Mouse (Mus musculus): ENCODE data around the gene Spata25. TPM values are rescaled to one million over a fixed set of nuclear protein-coding genes. Genes with fewer than 3 reads are reported as not detected.

The Spata25 gene
- polyA plus RNA-seq, 1 experiment, result 4.5 TPM

DNA sequence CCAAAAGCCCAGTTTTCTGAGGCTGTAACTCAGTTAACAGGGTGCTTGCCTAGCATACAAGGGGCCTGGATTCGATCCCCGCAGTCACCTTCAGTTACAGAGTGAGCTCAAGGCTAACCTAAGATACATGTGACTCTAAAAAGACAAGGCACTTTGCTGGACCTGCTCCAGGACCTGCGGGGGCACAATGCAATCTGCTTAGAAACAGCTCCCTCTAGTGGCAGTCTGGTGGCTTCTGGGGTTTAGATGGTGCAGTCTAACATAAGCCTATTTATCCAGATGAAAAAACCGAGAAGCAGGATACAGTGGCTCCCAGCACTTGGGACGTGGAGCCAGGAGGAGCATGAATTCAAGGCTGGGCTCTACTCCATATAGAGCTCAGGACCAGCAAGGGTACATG, 34.0 kb downstream of the Spata25 start:
- DNase-seq, result peak; percentile 72
- 45% methylated on average over 5 of the region's 5 CpGs for WGBS
- no peaks in the 10 kb centered on the region for H3K27me3 ChIP-seq (ENCODE audit: control insufficient read depth, insufficient read depth, low read length)
- no peak overlapping the region for H3K4me3 ChIP-seq (ENCODE audit: control insufficient read depth, insufficient read depth, low read length)
- H3K4me1 ChIP-seq (replicated peaks; ENCODE audit: control insufficient read depth, insufficient read depth, low read length), result no peaks in the 10 kb centered on the region
- H3K27ac ChIP-seq (ENCODE audit: control insufficient read depth, insufficient read depth, low read length), result no peak overlapping the region
- peaks cover 30% of the 10 kb centered on the region for H3K36me3 ChIP-seq (ENCODE audit: control insufficient read depth, insufficient read depth, low read length)
- TF ChIP-seq POLR2A (IDR thresholded peaks at IDR 0.05; ENCODE audit: control insufficient read depth, extremely low read depth, insufficient read depth, low read length, poor library complexity) (no peak), CTCF (IDR thresholded peaks at IDR 0.05; ENCODE audit: borderline replicate concordance, control insufficient read depth, extremely low read depth, insufficient read depth, low read length, poor library complexity) (peak; percentile 49; the same call in 1 of the 2 replicates)

- no peak overlapping the region for H3K27ac ChIP-seq (ENCODE audit: control insufficient read depth, insufficient read depth, low read length)
- no peaks in the 10 kb centered on the region for H3K4me1 ChIP-seq (replicated peaks; ENCODE audit: control insufficient read depth, insufficient read depth, low read length)
- H3K4me3 ChIP-seq (ENCODE audit: control insufficient read depth, insufficient read depth, low read length), result no peak overlapping the region
- TF ChIP-seq CTCF (IDR thresholded peaks at IDR 0.05; ENCODE audit: borderline replicate concordance, control insufficient read depth, extremely low read depth, insufficient read depth, low read length, poor library complexity) (no peak), POLR2A (IDR thresholded peaks at IDR 0.05; ENCODE audit: control insufficient read depth, extremely low read depth, insufficient read depth, low read length, poor library complexity) (no peak)
- H3K36me3 ChIP-seq (ENCODE audit: control insufficient read depth, insufficient read depth, low read length), result peaks cover 30% of the 10 kb centered on the region
- DNase-seq, result no peak
- 95% methylated on average over 2 of the region's 2 CpGs for WGBS
- no peaks in the 10 kb centered on the region for H3K27me3 ChIP-seq (ENCODE audit: control insufficient read depth, insufficient read depth, low read length)
Observed at GRCm38 (mm10) chr2:164793772-164794171, 34.6 kb downstream of the Spata25 start.

DNA sequence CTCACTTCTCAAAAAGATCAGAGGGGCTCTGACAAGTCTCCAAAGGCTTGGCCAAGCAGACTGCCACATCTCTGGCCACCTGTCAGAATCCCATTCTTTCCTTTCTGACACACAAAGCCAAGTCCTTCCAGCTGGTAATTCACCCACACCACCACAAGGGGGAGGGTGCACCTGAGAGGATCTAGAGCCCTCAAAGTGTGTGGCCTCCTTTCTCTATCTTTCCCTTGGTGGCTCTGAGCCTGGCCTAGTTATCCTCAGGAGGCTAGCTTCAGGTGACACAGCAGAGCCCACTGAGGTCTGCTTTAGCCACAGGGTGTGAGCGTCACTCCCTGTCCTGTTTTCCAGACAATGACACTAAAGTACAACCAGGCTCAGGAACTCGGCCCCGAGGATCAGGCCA, 35.1 kb downstream of the Spata25 start:
- H3K4me1 ChIP-seq (replicated peaks; ENCODE audit: control insufficient read depth, insufficient read depth, low read length), result no peaks in the 10 kb centered on the region
- peaks cover 30% of the 10 kb centered on the region for H3K36me3 ChIP-seq (ENCODE audit: control insufficient read depth, insufficient read depth, low read length)
- no peaks in the 10 kb centered on the region for H3K27me3 ChIP-seq (ENCODE audit: control insufficient read depth, insufficient read depth, low read length)
- no peak overlapping the region for H3K27ac ChIP-seq (ENCODE audit: control insufficient read depth, insufficient read depth, low read length)
- WGBS, result 99% methylated on average over 3 of the region's 3 CpGs
- no peak overlapping the region for H3K4me3 ChIP-seq (ENCODE audit: control insufficient read depth, insufficient read depth, low read length)
- DNase-seq, result peak; percentile 70
- TF ChIP-seq CTCF (IDR thresholded peaks at IDR 0.05; ENCODE audit: borderline replicate concordance, control insufficient read depth, extremely low read depth, insufficient read depth, low read length, poor library complexity) (no peak; the same call in 1 of the 2 replicates), POLR2A (IDR thresholded peaks at IDR 0.05; ENCODE audit: control insufficient read depth, extremely low read depth, insufficient read depth, low read length, poor library complexity) (no peak)

GRCm38 (mm10) chr2:164792400-164793190, 35.7 kb downstream of the Spata25 start:
- TF ChIP-seq POLR2A (IDR thresholded peaks at IDR 0.05; ENCODE audit: control insufficient read depth, extremely low read depth, insufficient read depth, low read length, poor library complexity), result no peak
- no peak for DNase-seq
- WGBS, result 97% methylated on average over 12 of the region's 12 CpGs
- no peaks in the 10 kb centered on the region for H3K4me1 ChIP-seq (replicated peaks; ENCODE audit: control insufficient read depth, insufficient read depth, low read length)
- no peak overlapping the region for H3K27ac ChIP-seq (ENCODE audit: control insufficient read depth, insufficient read depth, low read length)
- H3K36me3 ChIP-seq (ENCODE audit: control insufficient read depth, insufficient read depth, low read length), result peaks cover 27% of the 10 kb centered on the region
- H3K27me3 ChIP-seq (ENCODE audit: control insufficient read depth, insufficient read depth, low read length), result no peaks in the 10 kb centered on the region
- H3K4me3 ChIP-seq (ENCODE audit: control insufficient read depth, insufficient read depth, low read length), result no peak overlapping the region

GRCm38 (mm10) chr2:164791841-164792261, 36.5 kb downstream of the Spata25 start:
- 95% methylated on average over 18 of the region's 18 CpGs for WGBS
- Histone ChIP-seq H3K4me3 (ENCODE audit: control insufficient read depth, insufficient read depth, low read length) (no peak overlapping the region), H3K27me3 (ENCODE audit: control insufficient read depth, insufficient read depth, low read length) (no peaks in the 10 kb centered on the region), H3K36me3 (ENCODE audit: control insufficient read depth, insufficient read depth, low read length) (peaks cover 25% of the 10 kb centered on the region), H3K4me1 (replicated peaks; ENCODE audit: control insufficient read depth, insufficient read depth, low read length) (no peaks in the 10 kb centered on the region), H3K27ac (ENCODE audit: control insufficient read depth, insufficient read depth, low read length) (no peak overlapping the region)
- DNase-seq, result no peak
- TF ChIP-seq CTCF (IDR thresholded peaks at IDR 0.05; ENCODE audit: borderline replicate concordance, control insufficient read depth, extremely low read depth, insufficient read depth, low read length, poor library complexity), result no peak
- TF ChIP-seq POLR2A (IDR thresholded peaks at IDR 0.05; ENCODE audit: control insufficient read depth, extremely low read depth, insufficient read depth, low read length, poor library complexity), result no peak

- peaks cover 8% of the 10 kb centered on the region for H3K4me1 ChIP-seq (replicated peaks; ENCODE audit: control insufficient read depth, insufficient read depth, low read length)
- H3K4me3 ChIP-seq (ENCODE audit: control insufficient read depth, insufficient read depth, low read length), result no peak overlapping the region
- no peak overlapping the region for H3K27ac ChIP-seq (ENCODE audit: control insufficient read depth, insufficient read depth, low read length)
- no peak for TF ChIP-seq CTCF (IDR thresholded peaks at IDR 0.05; ENCODE audit: borderline replicate concordance, control insufficient read depth, extremely low read depth, insufficient read depth, low read length, poor library complexity)
- TF ChIP-seq POLR2A (IDR thresholded peaks at IDR 0.05; ENCODE audit: control insufficient read depth, extremely low read depth, insufficient read depth, low read length, poor library complexity), result no peak
- DNase-seq, result no peak
- WGBS, result 93% methylated on average over 4 of the region's 4 CpGs
- peaks cover 18% of the 10 kb centered on the region for H3K36me3 ChIP-seq (ENCODE audit: control insufficient read depth, insufficient read depth, low read length)
- H3K27me3 ChIP-seq (ENCODE audit: control insufficient read depth, insufficient read depth, low read length), result no peaks in the 10 kb centered on the region
Observed at GRCm38 (mm10) chr2:164790451-164790850, 37.9 kb downstream of the Spata25 start.
